Mouse (Mus musculus): ENCODE measurements around the gene Stau1. TPM values are rescaled to one million over a fixed set of nuclear protein-coding genes. Genes with fewer than 3 reads are reported as not detected.

The Stau1 gene
- total RNA-seq, 2 experiments from 2014 or later: 76.9 to 79.0 TPM

DNA sequence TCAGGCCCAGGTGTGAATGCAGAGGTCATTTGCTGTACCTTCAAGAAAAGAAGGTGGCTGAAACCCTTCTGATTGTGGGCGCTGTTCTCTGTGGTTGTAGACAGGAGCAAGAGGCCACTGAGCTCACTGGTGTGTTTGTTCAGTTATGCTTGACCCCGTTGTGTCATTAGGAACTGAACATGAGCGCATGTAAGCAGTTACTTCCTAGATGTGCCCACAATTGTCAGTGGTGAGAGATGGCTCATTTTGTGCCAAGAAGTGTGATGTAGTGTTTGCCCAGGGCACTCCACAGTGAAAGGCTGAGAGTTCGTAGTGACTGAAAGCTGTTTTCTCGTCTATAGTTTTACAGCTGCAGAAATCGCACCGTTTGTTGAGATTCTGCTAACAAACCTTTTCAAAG is 60.5 kb downstream of the Stau1 start:
- no peak for DNase-seq (ENCODE audit: low spot score in 2 of 2)

DNA sequence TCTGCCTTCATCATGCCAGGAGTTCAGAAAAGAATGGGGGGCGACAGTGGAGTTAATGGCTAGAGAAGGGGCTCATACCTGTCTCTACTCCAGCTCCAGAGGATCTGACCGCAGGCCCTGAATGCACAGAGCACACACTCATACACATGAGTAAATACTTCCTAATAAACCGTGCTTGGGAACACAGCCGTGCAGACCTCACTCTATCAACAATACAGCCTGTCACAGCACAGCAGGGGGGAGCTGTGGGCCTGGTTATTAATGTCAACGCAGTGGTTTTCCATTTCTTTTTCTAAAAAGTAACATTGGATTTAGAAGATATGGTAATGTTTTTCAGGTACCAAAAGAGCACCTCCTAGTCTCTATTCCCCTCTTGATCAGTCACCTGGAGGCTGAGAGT is 61.7 kb downstream of the Stau1 start:
- no peak for DNase-seq (ENCODE audit: low spot score in 2 of 2)

DNA sequence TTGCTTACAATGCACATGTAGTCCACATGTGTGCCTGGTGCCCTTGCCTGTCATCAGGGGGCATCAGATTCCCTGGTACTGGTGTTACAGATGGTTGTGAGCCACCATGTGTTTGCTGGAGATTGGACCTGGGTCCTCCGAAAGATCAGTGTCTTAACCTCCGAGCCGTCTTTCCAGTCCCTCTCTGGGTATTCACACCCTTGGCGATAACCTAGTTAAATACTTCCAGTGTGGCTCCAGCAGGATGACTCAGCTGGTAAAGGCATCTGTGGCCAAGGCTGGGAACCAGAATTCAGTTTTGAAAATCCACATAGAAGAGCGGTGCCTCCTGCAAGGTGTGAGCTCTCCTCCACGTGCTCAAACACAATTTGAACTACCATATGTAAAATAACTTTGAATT is 62.2 kb downstream of the Stau1 start:
- no peak for DNase-seq (ENCODE audit: low spot score in 2 of 2)

GRCm38 (mm10) chr2:166923971-166924370 is 72.1 kb downstream of the Stau1 start:
- DNase-seq (ENCODE audit: low spot score in 2 of 2): no peak

GRCm38 (mm10) chr2:166910536-166910935 is 85.6 kb downstream of the Stau1 start:
- DNase-seq (ENCODE audit: low spot score in 2 of 2): no peak

GRCm38 (mm10) chr2:166909729-166910128 is 86.4 kb downstream of the Stau1 start:
- no peak for DNase-seq (ENCODE audit: low spot score in 2 of 2)

GRCm38 (mm10) chr2:166906523-166907182 is 89.4 kb downstream of the Stau1 start:
- no peak for DNase-seq (ENCODE audit: low spot score in 2 of 2)

DNA sequence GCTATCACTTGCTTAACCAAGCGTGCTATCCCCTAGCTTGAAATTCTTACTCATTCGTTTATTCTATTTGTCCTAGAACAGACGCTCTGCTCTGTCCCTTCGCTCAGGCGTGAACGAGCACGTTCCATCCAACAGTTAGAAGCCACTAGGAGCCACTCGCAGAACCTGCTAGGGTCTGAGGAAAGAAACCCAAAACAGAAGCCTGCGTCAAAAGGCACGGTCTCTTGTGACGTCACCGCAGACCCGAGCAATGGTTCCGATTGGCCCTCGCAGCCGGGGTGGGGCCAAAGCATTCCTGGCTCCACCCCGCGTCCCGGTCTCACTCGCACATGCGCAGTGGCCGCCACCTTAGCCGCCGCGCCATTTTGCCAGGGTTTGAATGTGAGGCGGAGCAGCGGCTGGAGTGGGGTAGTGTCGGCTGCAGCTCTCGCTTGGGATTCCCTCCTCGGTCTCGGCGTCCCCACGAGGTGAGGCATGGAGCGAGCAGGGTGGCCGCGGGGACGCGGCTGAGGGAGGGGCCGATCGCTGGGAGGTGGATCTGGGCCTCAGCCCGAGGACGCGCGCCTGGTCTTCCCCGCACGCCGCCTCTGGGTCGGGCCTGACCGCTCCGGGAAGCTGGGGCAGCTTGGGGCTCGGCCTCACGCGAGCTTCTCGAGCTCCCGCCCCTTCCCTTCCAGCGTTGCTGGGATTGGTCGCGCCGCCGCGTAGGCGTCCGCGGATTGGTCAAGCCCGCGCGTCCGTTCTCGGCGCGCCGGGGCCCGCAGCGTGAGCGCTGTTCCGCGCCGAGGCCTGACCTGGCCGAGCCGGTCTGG is 90.2 kb downstream of the Stau1 start, which contains the start of gene Cse1l:
TSS of gene Cse1l (plus strand) at position 330 of the 812 bp plus-strand sequence.
- DNase-seq (ENCODE audit: low spot score in 2 of 2): peak; percentile 98

DNA sequence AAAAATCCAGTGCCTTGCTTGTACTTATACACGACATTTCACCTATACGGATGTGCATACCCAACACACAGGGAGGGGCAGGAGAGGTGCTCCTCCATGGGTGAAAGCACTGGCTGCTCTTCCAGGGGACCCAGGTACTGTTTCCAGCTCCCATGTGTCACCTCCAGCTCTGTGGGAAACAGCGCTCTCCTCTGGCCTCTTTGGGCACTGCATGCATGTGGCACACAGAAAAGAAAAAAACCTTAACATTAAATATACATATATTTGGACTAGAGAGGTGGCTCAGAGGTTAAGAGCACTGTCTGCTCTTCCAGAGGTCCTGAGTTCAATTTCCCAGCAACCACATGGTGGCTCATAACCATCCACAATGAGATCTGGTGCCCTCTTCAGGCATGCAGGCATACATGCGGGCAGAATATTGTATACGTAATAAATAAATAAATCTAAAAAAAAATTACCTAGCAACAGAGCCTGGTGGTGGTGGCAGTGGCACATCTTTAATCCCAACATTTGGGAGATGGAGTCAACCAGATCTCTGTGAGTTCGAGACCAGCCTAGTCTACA is 92.3 kb downstream of the Stau1 start:
- DNase-seq (ENCODE audit: low spot score in 2 of 2): no peak

GRCm38 (mm10) chr2:166900792-166901505 is 95.2 kb downstream of the Stau1 start:
- no peak for DNase-seq (ENCODE audit: low spot score in 2 of 2)

GRCm38 (mm10) chr2:166899746-166900145 is 96.4 kb downstream of the Stau1 start:
- DNase-seq (ENCODE audit: low spot score in 2 of 2): no peak

DNA sequence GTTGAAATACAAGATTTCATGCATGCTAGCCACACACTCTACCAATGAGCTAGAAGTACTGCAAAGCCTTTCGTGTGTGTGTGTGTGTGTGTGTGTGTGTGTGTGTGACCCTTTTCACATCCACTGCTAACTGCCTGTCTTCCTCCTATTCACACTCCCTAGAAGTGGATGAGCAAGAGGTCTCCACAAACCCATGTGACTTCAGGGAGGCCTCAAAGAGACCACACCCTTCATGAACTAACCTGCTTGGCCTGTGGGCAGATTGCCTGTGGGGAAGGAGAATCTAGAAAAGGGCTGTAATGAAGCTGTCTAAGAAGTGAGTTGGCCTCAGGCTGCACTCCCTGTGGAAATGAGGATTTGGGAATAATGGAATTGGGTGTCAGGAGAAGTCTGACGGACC is 96.9 kb downstream of the Stau1 start:
- DNase-seq (ENCODE audit: low spot score in 2 of 2): no peak

Other genes with a start within 250 kb of the Stau1 start
- gene Trp53rkb, start 203.8 kb downstream of the Stau1 start, total RNA-seq (2021): 1 to 10 TPM; 6.4 to 7.2 TPM
- gene Arfgef2, start 190.7 kb downstream of the Stau1 start, total RNA-seq (2021): 10 to 100 TPM; 45.2 to 46.4 TPM
- 10 to 100 TPM; 65.3 to 74.1 TPM for gene Cse1l, start 90.3 kb downstream of the Stau1 start, total RNA-seq (2021)
- 10 to 100 TPM; 44.3 to 50.5 TPM for gene Ddx27, start 18.9 kb upstream of the Stau1 start, total RNA-seq (2021)
- gene Znfx1, start 66.7 kb upstream of the Stau1 start, total RNA-seq (2021): 10 to 100 TPM; 34.1 to 38.3 TPM
- gene Kcnb1, start 193.9 kb upstream of the Stau1 start, total RNA-seq (2021): 10 to 100 TPM; 15.8 to 17.0 TPM
- 10 to 100 TPM; 21.5 to 22.3 TPM for gene Ptgis, start 244.3 kb upstream of the Stau1 start, total RNA-seq (2021)

Measured in adrenal gland, postnatal 4 days (tissue).